Mouse (Mus musculus) central nervous system, embryonic 14 days (tissue): Measurements from ENCODE around the gene Selenom. TPM values are rescaled to one million over a fixed set of nuclear protein-coding genes. Genes with fewer than 3 reads are reported as not detected.

Experiments used
- polyA plus RNA-seq: library from polyadenylated mRNA; depleted of rRNA; stranded (reverse); fragments of >200 nt; gene quantifications from 2 replicates; pipeline ENCODE4 v1.2.3, GENCODE M21; 2012; rRNA removed

Selenom gene
- polyA plus RNA-seq, result 63.3 and 92.8 TPM in 2 replicates

DNA sequence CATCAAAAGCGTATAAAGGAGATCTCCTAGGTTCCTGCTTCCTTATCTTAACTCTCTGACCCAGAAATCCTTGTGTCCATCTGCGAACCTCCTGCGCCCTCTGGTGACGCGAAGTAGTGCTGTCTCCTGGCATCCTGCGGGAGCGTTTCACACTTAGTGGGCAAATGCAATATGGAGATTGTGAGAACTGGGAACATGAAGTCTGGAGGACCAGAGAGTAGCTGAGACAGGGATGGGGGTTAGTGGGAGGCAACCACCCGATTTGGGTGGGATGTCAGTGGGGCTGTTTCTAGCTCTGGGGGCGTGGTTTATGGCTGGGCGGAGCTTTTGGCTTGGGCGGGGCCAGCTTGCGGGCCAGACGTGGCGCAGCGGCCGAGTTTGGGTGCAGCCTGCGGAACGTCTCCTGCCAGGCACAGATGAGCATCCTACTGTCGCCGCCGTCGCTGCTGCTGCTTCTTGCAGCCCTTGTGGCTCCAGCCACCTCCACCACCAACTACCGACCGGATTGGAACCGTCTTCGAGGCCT lies at the start of gene Selenom:
TSS of gene Selenom (plus strand) at position 156 of the 526 bp plus-strand sequence.

DNA sequence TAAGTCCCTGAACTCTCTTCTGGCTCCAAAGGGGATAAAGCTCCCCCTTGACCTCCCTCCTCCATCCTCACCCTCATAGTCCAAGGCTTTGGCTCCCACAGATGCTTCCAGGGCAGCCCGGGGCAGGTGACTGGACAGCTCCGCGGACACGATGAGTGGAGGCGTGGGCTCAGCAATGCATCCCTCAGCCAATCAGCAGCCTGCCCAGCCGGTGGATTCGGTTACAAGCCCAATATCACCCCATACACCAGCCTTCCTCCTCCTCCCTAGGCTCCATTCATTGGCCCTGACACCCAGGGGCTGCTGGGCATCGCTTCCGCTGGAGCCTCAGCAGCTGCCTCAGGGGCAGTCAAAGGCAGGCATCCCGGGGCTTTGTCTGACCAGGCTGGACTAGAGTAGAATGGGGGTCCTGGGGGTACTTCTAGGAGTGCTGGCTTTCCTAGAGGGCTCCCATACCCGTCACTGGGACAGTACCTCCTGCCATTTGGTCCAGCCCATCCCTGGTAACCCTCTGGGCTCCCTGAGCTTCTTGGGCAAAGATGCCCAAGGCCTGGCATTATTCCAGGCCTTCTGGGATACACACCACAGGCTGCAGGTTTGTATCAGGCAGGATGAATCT lies 26.4 kb upstream of the Selenom start, which contains the start of gene Pla2g3:
TSS of gene Pla2g3 (plus strand) at position 333 of the 619 bp plus-strand sequence.

DNA sequence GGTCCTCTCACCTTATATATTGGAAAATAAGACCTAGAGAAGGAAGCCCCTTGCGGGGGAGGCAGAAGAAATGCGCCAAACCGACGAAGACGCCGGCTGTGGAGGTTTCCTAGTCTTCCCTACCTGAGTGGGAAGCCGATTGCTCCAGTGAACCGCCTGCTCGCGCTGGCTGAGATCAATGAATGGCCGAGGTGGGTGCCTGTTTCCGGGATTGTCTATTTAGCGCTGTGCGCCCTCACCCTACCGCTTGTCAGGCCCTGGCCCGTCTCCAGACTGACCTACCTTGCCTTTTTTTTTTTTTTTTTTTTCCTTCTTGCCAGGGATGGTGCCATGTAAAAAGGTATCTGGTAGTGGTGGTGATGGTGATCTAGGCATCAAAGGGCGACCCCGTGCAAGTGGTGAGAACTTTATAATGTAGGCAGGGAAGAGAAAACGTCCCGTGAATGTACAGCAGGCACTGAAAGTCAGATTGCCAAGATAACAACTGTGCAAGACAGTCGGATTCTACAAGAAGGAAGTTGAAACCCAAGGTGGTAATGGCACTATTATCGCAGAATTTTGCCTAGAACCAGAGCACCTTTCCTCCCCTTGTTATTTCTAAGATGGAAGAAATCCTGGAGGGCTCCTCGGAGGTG lies 26.1 kb downstream of the Selenom start, which contains the start of gene Smtn:
TSS of gene Smtn (minus strand) at position 162 of the 635 bp plus-strand sequence.

Other genes starting within 250 kb of the Selenom start
- gene Drg1, start 248.3 kb upstream of the Selenom start, polyA plus RNA-seq, result 89.0 and 97.8 TPM in 2 replicates
- 76.4 and 94.9 TPM in 2 replicates for gene Patz1, start 225.8 kb upstream of the Selenom start, polyA plus RNA-seq
- 20.1 and 23.3 TPM in 2 replicates for gene Pik3ip1, start 184.3 kb upstream of the Selenom start, polyA plus RNA-seq
- 165 and 178 TPM in 2 replicates for gene Limk2, start 105.5 kb upstream of the Selenom start, polyA plus RNA-seq
- 38.1 and 39.9 TPM in 2 replicates for gene Rnf185, start 62.3 kb upstream of the Selenom start, polyA plus RNA-seq
- 1.3 and 1.4 TPM in 2 replicates for gene Pla2g3, start 26.4 kb upstream of the Selenom start, polyA plus RNA-seq
- 2.5 and 2.9 TPM in 2 replicates for gene Inpp5j, start 9.9 kb upstream of the Selenom start, polyA plus RNA-seq
- 9.2 and 17.0 TPM in 2 replicates for gene Smtn, start 25.9 kb downstream of the Selenom start, polyA plus RNA-seq
- gene Morc2a, start 134.5 kb downstream of the Selenom start, polyA plus RNA-seq, result 46.7 and 48.1 TPM in 2 replicates